Mouse (Mus musculus): ENCODE data around the gene Cdpf1. TPM values are rescaled to one million over a fixed set of nuclear protein-coding genes. Genes with fewer than 3 reads are reported as not detected.

Gene Cdpf1
- polyA plus RNA-seq, 1 experiment from 2014 or later, result 26.8 TPM

DNA sequence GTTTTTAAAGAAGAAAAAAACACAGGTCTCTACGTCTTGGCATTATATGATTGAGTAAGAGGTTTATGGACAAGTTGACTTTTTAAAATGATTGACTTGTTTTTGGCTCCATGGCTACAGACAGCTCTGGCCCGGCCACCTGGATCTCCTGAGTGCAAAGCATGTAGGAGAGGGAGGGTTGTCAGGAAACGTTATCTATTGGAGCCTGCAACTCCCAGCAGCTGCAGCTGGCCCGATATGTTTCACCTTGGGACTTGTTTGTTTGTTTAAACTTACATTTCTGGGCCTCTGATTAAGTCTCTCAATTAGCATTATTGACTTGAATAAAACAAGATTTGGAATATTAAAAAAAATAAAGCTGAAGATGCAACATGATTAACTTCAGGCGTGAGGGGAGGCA lies 15.2 kb upstream of the Cdpf1 start:
- Histone ChIP-seq H3K4me2 (no peak overlapping the region), H3K9me3 (ENCODE audit: low read depth, low read length) (no peaks in the 10 kb centered on the region), H3K36me3 (ENCODE audit: insufficient read depth) (no peaks in the 10 kb centered on the region), H3K4me1 (ENCODE audit: insufficient read depth) (no peaks in the 10 kb centered on the region), H3K9ac (no peak overlapping the region), H3K27ac (ENCODE audit: low read depth) (no peak overlapping the region), H3K27me3 (ENCODE audit: insufficient read depth, low read length) (no peaks in the 10 kb centered on the region), H3K4me3 (ENCODE audit: low read depth, low read length) (no peak overlapping the region)
- no peak for TF ChIP-seq CTCF (IDR thresholded peaks at IDR 0.05; ENCODE audit: low read depth)
- 31% methylated on average over 5 of the region's 5 CpGs for WGBS
- no peak for ATAC-seq (ENCODE audit: insufficient read depth)
- no peak for DNase-seq

GRCm38 (mm10) chr15:85822011-85822359 lies 10.5 kb upstream of the Cdpf1 start:
- 11% methylated on average over 4 of the region's 4 CpGs for WGBS
- Histone ChIP-seq H3K9me3 (ENCODE audit: low read depth, low read length) (no peaks in the 10 kb centered on the region; the same call in 1 of the 2 replicates), H3K27ac (ENCODE audit: low read depth) (no peak overlapping the region), H3K36me3 (ENCODE audit: insufficient read depth) (no peaks in the 10 kb centered on the region), H3K27me3 (ENCODE audit: insufficient read depth, low read length) (peaks cover 12% of the 10 kb centered on the region), H3K4me3 (ENCODE audit: low read depth, low read length) (peak overlapping the region; percentile 49), H3K4me2 (peak overlapping the region; percentile 95), H3K9ac (peak overlapping the region; percentile 71), H3K4me1 (ENCODE audit: insufficient read depth) (no peaks in the 10 kb centered on the region)
- TF ChIP-seq CTCF (IDR thresholded peaks at IDR 0.05; ENCODE audit: low read depth), result peak; percentile 36; the same call in 1 of the 2 replicates
- ATAC-seq (ENCODE audit: insufficient read depth) (peak; percentile 60; the same call in 1 of the 2 replicates), DNase-seq (peak; percentile 45)

DNA sequence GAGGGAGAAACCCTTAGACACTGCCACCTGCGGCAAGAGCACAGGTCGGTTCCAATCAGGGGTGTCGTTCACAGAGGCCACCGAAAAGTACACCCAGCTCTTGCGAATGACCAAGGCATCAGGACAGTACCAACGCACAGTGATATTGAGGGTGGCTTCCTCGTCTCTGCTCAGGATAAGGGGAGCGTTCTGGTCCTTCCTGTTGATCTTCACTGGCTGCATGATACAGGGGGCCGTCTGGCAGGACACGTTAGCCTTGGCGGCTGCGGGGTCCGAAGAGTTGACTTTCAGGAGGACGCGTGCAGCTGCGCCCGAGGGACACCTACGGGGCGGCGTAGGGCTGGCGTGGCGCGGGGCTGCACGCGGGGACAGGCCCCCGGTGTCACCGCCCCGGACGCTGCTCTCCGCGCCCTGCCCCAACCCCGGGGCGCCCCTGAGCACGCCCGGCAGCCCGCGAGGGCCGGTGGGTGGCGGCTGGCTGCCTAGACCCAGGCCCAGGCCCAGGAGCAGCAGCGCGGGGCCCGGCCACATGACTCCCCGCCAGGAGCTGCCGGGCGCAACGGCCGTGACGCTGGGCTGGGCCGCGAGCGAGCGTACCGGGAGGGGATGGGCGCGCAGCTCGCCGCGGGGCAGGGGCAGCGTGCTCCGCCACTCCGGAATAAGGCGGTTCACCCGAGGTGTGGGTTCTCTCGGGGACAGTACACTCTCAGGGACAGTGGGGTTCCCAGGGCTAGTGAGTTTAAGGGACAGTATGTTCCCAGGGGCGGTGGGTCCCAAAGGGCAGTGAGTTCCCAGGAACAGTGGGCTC lies 9.9 kb upstream of the Cdpf1 start, which contains the start of gene Pkdrej:
Gene Pkdrej (minus strand): TSS at position 532 of the 808 bp plus-strand sequence.
- no peaks in the 10 kb centered on the region; the same call in 1 of the 2 replicates for H3K9me3 ChIP-seq (ENCODE audit: low read depth, low read length)
- H3K27me3 ChIP-seq (ENCODE audit: insufficient read depth, low read length), result peaks cover 12% of the 10 kb centered on the region
- H3K9ac ChIP-seq, result peak within 1 kb of the TSS; percentile 71
- H3K4me1 ChIP-seq (ENCODE audit: insufficient read depth), result no peaks in the 10 kb centered on the region
- no peak for TF ChIP-seq CTCF (IDR thresholded peaks at IDR 0.05; ENCODE audit: low read depth)
- no peaks in the 10 kb centered on the region for H3K36me3 ChIP-seq (ENCODE audit: insufficient read depth)
- no peak within 1 kb of the TSS for H3K27ac ChIP-seq (ENCODE audit: low read depth)
- H3K4me2 ChIP-seq, result peak within 1 kb of the TSS; percentile 95
- ATAC-seq (ENCODE audit: insufficient read depth) (peak; percentile 84), DNase-seq (peak; percentile 66)
- WGBS, result 2% methylated on average over 65 of the region's 65 CpGs
- H3K4me3 ChIP-seq (ENCODE audit: low read depth, low read length), result peak within 1 kb of the TSS; percentile 49

- Histone ChIP-seq H3K36me3 (ENCODE audit: insufficient read depth) (no peaks in the 10 kb centered on the region), H3K4me3 (ENCODE audit: low read depth, low read length) (no peak overlapping the region), H3K27me3 (ENCODE audit: insufficient read depth, low read length) (no peaks in the 10 kb centered on the region), H3K4me2 (no peak overlapping the region), H3K9ac (no peak overlapping the region), H3K27ac (ENCODE audit: low read depth) (no peak overlapping the region), H3K9me3 (ENCODE audit: low read depth, low read length) (no peaks in the 10 kb centered on the region; the same call in 1 of the 2 replicates), H3K4me1 (ENCODE audit: insufficient read depth) (peaks cover 8% of the 10 kb centered on the region)
- 51% methylated on average over 10 of the region's 10 CpGs for WGBS
- ATAC-seq (ENCODE audit: insufficient read depth) (no peak), DNase-seq (no peak)
- no peak for TF ChIP-seq CTCF (IDR thresholded peaks at IDR 0.05; ENCODE audit: low read depth)
These were observed 1.9 kb upstream of the Cdpf1 start for GRCm38 (mm10) chr15:85813428-85813827.

DNA sequence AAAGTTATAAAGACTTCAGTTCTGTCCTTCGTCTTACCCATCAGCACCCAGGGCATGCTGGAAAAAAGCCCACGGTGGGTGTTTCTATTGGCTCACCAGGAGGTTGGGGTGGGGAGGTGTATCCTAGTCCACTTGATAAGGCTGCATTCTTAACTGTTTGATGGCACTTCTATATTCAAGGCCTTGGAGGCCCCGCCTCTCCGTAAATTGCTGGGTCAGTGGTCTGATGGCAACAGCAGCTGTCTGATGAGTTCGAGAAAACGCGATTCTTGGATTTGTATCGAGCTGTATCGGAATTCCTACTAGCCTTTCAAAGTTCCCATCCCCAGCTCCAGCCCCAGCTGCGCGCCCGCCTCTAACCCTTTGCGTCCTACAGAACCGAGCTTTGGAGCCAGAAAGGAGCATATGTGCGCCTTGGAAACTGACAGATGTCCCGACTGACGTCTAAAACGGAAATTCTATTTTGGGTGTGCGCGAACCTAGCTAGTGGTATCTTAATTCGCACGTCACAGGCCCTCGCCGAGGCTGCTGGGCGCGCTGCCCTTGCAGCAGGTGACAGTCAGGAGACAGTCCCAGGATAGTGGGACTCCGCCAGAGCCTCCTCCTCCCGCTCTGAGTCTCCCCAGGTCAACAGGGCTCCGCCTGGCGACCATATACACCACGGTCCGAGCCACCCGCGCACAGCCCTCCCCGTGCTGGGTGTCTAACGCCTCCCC lies 533 bp downstream of the Cdpf1 start:
- peak overlapping the region; percentile 81 for H3K4me3 ChIP-seq (ENCODE audit: low read depth, low read length)
- H3K4me1 ChIP-seq (ENCODE audit: insufficient read depth), result peaks cover 8% of the 10 kb centered on the region
- peak overlapping the region; percentile 88 for H3K4me2 ChIP-seq
- ATAC-seq (ENCODE audit: insufficient read depth) (peak; percentile 91), DNase-seq (peak; percentile 68)
- TF ChIP-seq CTCF (IDR thresholded peaks at IDR 0.05; ENCODE audit: low read depth), result peak; percentile 32
- peak overlapping the region; percentile 75 for H3K27ac ChIP-seq (ENCODE audit: low read depth)
- peak overlapping the region; percentile 82 for H3K9ac ChIP-seq
- no peaks in the 10 kb centered on the region for H3K27me3 ChIP-seq (ENCODE audit: insufficient read depth, low read length)
- H3K9me3 ChIP-seq (ENCODE audit: low read depth, low read length), result no peaks in the 10 kb centered on the region
- H3K36me3 ChIP-seq (ENCODE audit: insufficient read depth), result no peaks in the 10 kb centered on the region
- 3% methylated on average over 36 of the region's 36 CpGs for WGBS

- peak overlapping the region; percentile 23; the same call in 1 of the 2 replicates for H3K9ac ChIP-seq
- ATAC-seq (ENCODE audit: insufficient read depth), result no peak
- H3K9me3 ChIP-seq (ENCODE audit: low read depth, low read length), result no peaks in the 10 kb centered on the region
- H3K4me3 ChIP-seq (ENCODE audit: low read depth, low read length), result peak overlapping the region; percentile 81
- no peak overlapping the region for H3K27ac ChIP-seq (ENCODE audit: low read depth)
- no peak for DNase-seq
- whole genome bisulfite sequencing, result 69% methylated on average over 5 of the region's 5 CpGs
- H3K27me3 ChIP-seq (ENCODE audit: insufficient read depth, low read length), result no peaks in the 10 kb centered on the region
- H3K4me1 ChIP-seq (ENCODE audit: insufficient read depth), result peaks cover 8% of the 10 kb centered on the region
- H3K36me3 ChIP-seq (ENCODE audit: insufficient read depth), result no peaks in the 10 kb centered on the region
- no peak for TF ChIP-seq CTCF (IDR thresholded peaks at IDR 0.05; ENCODE audit: low read depth)
- peak overlapping the region; percentile 88 for H3K4me2 ChIP-seq
These were observed 1.1 kb downstream of the Cdpf1 start for GRCm38 (mm10) chr15:85810462-85810805.

GRCm38 (mm10) chr15:85809091-85809490 lies 2.4 kb downstream of the Cdpf1 start:
- Histone ChIP-seq H3K4me2 (no peak overlapping the region), H3K36me3 (ENCODE audit: insufficient read depth) (no peaks in the 10 kb centered on the region), H3K9ac (no peak overlapping the region), H3K9me3 (ENCODE audit: low read depth, low read length) (no peaks in the 10 kb centered on the region), H3K27ac (ENCODE audit: low read depth) (no peak overlapping the region), H3K27me3 (ENCODE audit: insufficient read depth, low read length) (no peaks in the 10 kb centered on the region), H3K4me1 (ENCODE audit: insufficient read depth) (peaks cover 8% of the 10 kb centered on the region), H3K4me3 (ENCODE audit: low read depth, low read length) (no peak overlapping the region)
- ATAC-seq (ENCODE audit: insufficient read depth) (no peak), DNase-seq (no peak)
- WGBS, result 80% methylated on average over 12 of the region's 12 CpGs
- TF ChIP-seq CTCF (IDR thresholded peaks at IDR 0.05; ENCODE audit: low read depth), result no peak

Data from lung, embryonic 14.5 days (tissue).